Mouse (Mus musculus): ENCODE results near the gene Crebl2. TPM values are rescaled to one million over a fixed set of nuclear protein-coding genes. Genes with fewer than 3 reads are reported as not detected.

Gene Crebl2
- polyA plus RNA-seq, 1 experiment from 2014 or later: 3.5 TPM

DNA sequence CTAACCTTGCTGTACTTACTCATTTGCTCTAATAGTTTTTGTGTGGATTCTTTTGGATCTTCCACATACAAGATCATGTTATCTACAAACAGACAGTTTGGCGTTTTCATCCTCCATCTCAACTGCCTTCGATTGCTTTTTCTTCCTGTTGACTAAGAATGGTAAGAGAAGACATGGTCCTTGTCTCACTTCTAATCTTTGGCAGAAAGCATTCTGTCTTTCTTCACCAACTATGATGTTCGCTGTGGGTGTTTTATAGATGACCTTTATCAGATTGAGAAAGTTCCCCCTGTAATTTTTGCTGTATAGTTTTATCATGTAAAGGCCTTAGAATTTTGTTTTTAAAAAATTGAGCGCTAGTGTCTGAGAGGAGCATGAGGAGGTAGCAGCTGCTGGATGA is 8.2 kb downstream of the Crebl2 start:
- 87% methylated on average over 4 of the region's 4 CpGs for WGBS
- no peaks in the 10 kb centered on the region for H3K4me1 ChIP-seq (ENCODE audit: control insufficient read depth, insufficient read depth, low read length)
- no peak overlapping the region for H3K27ac ChIP-seq (ENCODE audit: low read length)
- no peaks in the 10 kb centered on the region for H3K36me3 ChIP-seq (ENCODE audit: control insufficient read depth, insufficient read depth, low read length)
- H3K9me3 ChIP-seq (ENCODE audit: control insufficient read depth, low read depth, low read length): no peaks in the 10 kb centered on the region
- H3K4me2 ChIP-seq (replicated peaks; ENCODE audit: low read depth, low read length): no peak overlapping the region
- H3K9ac ChIP-seq (replicated peaks; ENCODE audit: low read depth, low read length): no peak overlapping the region
- no peaks in the 10 kb centered on the region for H3K27me3 ChIP-seq (ENCODE audit: control insufficient read depth, insufficient read depth, low read length)
- no peak overlapping the region for H3K4me3 ChIP-seq (ENCODE audit: low read depth, low read length)
- ATAC-seq (ENCODE audit: insufficient number of reproducible peaks, insufficient read depth, low FRiP score, low read depth): no peak

DNA sequence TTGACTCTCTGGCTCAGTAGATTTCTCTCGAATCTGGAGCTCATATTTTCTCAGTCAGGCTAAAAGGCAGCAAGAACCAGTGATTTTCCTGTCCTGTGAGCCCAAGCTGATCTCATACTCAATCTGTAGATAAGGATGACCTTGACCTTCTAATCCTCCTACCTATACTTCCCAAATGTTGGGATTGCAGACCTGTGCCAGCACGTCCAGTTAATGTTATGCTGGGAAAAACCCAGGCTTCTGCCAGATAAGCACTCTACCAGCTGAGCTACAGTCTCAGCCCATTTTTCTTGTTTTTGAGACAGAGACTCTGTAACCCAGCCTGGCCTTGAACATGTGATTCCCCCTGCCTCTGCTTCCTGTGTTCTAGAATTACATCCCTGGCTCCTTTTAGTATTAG is 10.4 kb downstream of the Crebl2 start:
- H3K36me3 ChIP-seq (ENCODE audit: control insufficient read depth, insufficient read depth, low read length): no peaks in the 10 kb centered on the region
- no peak for ATAC-seq (ENCODE audit: insufficient number of reproducible peaks, insufficient read depth, low FRiP score, low read depth)
- H3K4me1 ChIP-seq (ENCODE audit: control insufficient read depth, insufficient read depth, low read length): no peaks in the 10 kb centered on the region
- H3K4me3 ChIP-seq (ENCODE audit: low read depth, low read length): no peak overlapping the region
- WGBS: 66% methylated on average over 2 of the region's 2 CpGs
- no peak overlapping the region for H3K4me2 ChIP-seq (replicated peaks; ENCODE audit: low read depth, low read length)
- H3K9ac ChIP-seq (replicated peaks; ENCODE audit: low read depth, low read length): no peak overlapping the region
- H3K9me3 ChIP-seq (ENCODE audit: control insufficient read depth, low read depth, low read length): no peaks in the 10 kb centered on the region
- H3K27ac ChIP-seq (ENCODE audit: low read length): no peak overlapping the region
- no peaks in the 10 kb centered on the region for H3K27me3 ChIP-seq (ENCODE audit: control insufficient read depth, insufficient read depth, low read length)

DNA sequence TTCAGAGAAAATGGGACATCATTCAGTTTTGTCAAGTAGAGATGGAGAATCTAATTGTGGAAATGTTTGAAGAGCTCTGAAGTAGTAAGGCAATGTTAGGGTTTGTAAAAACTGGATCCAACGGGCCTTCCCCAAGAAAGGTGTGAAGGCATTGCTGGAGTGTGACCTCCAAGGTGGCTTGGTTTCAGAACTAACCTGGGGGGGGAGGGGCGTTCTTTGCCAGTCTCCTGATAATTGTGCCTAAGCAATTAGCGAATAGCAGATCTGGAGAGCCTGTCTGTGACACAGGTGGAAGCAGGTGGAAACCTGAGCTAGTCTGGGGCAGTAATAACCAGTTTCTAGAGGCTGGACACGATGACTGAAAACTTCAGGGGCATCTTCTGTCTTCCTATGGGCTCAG is 15.8 kb downstream of the Crebl2 start:
- WGBS: 78% methylated on average over 4 of the region's 4 CpGs
- ATAC-seq (ENCODE audit: insufficient number of reproducible peaks, insufficient read depth, low FRiP score, low read depth): no peak
- H3K4me1 ChIP-seq (ENCODE audit: control insufficient read depth, insufficient read depth, low read length): no peaks in the 10 kb centered on the region

DNA sequence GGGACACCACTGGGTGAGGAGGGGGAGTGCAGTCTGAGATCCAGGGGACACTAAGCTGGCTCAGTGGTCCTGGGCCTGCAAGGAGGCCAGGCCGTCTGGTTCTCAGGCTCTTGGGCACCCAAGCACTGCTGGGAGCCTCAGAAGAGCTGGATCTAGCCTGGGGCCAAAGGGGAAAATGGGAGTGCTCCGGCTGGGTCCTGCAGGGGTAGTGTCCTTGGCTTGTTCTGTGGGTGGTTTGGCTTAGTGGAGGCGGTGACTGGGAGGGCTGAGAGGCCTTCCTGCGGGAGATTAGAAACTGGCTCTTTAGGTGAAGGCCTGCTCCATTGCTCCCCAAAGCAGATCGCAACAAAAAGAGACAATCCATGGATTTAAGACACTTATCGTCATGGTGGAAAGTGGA is 16.4 kb downstream of the Crebl2 start:
- no peaks in the 10 kb centered on the region for H3K36me3 ChIP-seq (ENCODE audit: control insufficient read depth, insufficient read depth, low read length)
- no peaks in the 10 kb centered on the region for H3K4me1 ChIP-seq (ENCODE audit: control insufficient read depth, insufficient read depth, low read length)
- 84% methylated on average over 6 of the region's 6 CpGs for WGBS
- H3K4me2 ChIP-seq (replicated peaks; ENCODE audit: low read depth, low read length): no peak overlapping the region
- no peak overlapping the region for H3K4me3 ChIP-seq (ENCODE audit: low read depth, low read length)
- no peak for ATAC-seq (ENCODE audit: insufficient number of reproducible peaks, insufficient read depth, low FRiP score, low read depth)
- no peak overlapping the region for H3K9ac ChIP-seq (replicated peaks; ENCODE audit: low read depth, low read length)
- no peaks in the 10 kb centered on the region for H3K9me3 ChIP-seq (ENCODE audit: control insufficient read depth, low read depth, low read length)
- no peaks in the 10 kb centered on the region for H3K27me3 ChIP-seq (ENCODE audit: control insufficient read depth, insufficient read depth, low read length)
- H3K27ac ChIP-seq (ENCODE audit: low read length): no peak overlapping the region

More for the DNA sequence above, 15.8 kb downstream of the Crebl2 start:
- H3K27ac ChIP-seq (ENCODE audit: low read length): no peak overlapping the region
- no peak overlapping the region for H3K4me2 ChIP-seq (replicated peaks; ENCODE audit: low read depth, low read length)
- no peaks in the 10 kb centered on the region for H3K9me3 ChIP-seq (ENCODE audit: control insufficient read depth, low read depth, low read length)
- no peaks in the 10 kb centered on the region for H3K36me3 ChIP-seq (ENCODE audit: control insufficient read depth, insufficient read depth, low read length)
- H3K4me3 ChIP-seq (ENCODE audit: low read depth, low read length): no peak overlapping the region
- H3K27me3 ChIP-seq (ENCODE audit: control insufficient read depth, insufficient read depth, low read length): no peaks in the 10 kb centered on the region
- no peak overlapping the region for H3K9ac ChIP-seq (replicated peaks; ENCODE audit: low read depth, low read length)

DNA sequence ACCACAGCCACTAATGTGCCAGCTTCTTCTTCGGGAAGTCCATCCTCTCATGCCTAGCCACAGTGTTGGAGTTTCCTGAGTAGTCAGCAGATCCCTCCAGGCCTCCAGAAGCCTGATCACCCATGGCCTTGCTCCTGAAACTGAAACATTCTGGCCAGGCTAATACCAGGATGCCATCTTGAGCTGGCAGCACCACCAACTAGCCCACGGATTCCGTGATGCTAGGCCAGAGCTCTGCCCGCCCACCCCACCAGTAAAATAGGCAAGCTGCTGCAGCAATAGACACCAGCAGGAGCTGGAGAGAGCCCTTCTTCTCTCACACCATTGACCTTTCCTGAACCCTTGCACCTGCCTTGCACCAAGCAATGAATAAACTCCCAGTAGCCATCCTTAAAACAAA is 17.6 kb downstream of the Crebl2 start:
- 92% methylated on average over 4 of the region's 4 CpGs for WGBS
- H3K27ac ChIP-seq (ENCODE audit: low read length): no peak overlapping the region
- no peak overlapping the region for H3K4me3 ChIP-seq (ENCODE audit: low read depth, low read length)
- no peak overlapping the region for H3K4me2 ChIP-seq (replicated peaks; ENCODE audit: low read depth, low read length)
- no peak for ATAC-seq (ENCODE audit: insufficient number of reproducible peaks, insufficient read depth, low FRiP score, low read depth)
- H3K27me3 ChIP-seq (ENCODE audit: control insufficient read depth, insufficient read depth, low read length): no peaks in the 10 kb centered on the region
- no peaks in the 10 kb centered on the region for H3K4me1 ChIP-seq (ENCODE audit: control insufficient read depth, insufficient read depth, low read length)
- H3K9me3 ChIP-seq (ENCODE audit: control insufficient read depth, low read depth, low read length): no peaks in the 10 kb centered on the region
- no peaks in the 10 kb centered on the region for H3K36me3 ChIP-seq (ENCODE audit: control insufficient read depth, insufficient read depth, low read length)
- H3K9ac ChIP-seq (replicated peaks; ENCODE audit: low read depth, low read length): no peak overlapping the region

DNA sequence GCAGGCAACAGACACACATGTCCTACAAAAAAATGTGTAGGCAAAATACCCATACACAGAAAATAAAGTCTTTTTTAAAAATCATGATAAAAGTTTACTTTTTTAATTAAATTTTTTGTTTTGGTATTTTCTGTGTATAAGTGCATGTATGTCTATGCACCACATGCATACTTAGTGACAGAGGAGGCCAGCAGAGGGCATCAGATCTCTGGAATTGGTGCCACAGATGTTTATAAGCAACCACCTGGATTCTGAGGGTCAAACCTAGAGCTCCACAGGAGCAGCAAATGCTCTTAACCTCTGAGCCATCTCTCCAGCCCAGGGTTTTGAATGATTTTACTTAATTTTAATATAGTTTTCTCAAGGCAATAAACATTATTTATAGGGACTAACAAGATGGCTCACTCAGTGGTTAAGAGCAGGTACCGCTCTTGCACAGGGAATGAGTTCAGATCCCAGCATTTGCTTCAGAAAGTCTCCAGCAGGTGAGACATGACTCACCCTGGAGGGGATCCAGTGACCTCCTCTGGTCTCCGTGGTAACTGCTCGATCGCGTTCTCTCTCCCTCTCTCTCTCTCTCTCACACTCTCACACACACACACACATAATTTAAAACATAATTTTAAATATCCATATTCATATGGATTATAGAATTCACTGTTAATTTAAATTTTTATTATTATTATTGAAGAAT is 18.4 kb downstream of the Crebl2 start:
- Histone ChIP-seq H3K27ac (ENCODE audit: low read length) (no peak overlapping the region), H3K9me3 (ENCODE audit: control insufficient read depth, low read depth, low read length) (no peaks in the 10 kb centered on the region), H3K4me2 (replicated peaks; ENCODE audit: low read depth, low read length) (no peak overlapping the region), H3K27me3 (ENCODE audit: control insufficient read depth, insufficient read depth, low read length) (no peaks in the 10 kb centered on the region), H3K9ac (replicated peaks; ENCODE audit: low read depth, low read length) (no peak overlapping the region), H3K4me1 (ENCODE audit: control insufficient read depth, insufficient read depth, low read length) (no peaks in the 10 kb centered on the region), H3K36me3 (ENCODE audit: control insufficient read depth, insufficient read depth, low read length) (no peaks in the 10 kb centered on the region), H3K4me3 (ENCODE audit: low read depth, low read length) (no peak overlapping the region)
- WGBS: 73% methylated on average over 5 of the region's 5 CpGs
- no peak for ATAC-seq (ENCODE audit: insufficient number of reproducible peaks, insufficient read depth, low FRiP score, low read depth)

DNA sequence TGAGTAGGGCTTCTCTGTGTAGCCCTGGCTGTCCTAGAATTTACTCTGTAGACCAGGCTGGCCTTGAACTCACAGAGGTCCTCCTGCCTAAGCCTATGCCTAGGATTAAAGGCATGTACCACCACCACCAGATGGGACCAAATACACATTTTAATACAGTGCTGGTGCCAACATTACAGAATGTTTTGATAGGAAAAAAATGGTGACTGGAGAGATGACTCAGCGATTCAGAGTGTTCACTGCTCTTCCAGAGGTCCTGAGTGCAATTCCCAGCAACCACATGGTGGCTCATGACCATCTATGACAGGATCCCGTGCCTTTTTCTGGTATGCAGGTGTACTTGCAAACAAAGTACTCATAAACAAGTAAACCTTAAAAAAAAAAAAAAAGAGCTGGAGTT is 19.5 kb downstream of the Crebl2 start:
- Histone ChIP-seq H3K4me2 (replicated peaks; ENCODE audit: low read depth, low read length) (no peak overlapping the region), H3K27me3 (ENCODE audit: control insufficient read depth, insufficient read depth, low read length) (no peaks in the 10 kb centered on the region), H3K36me3 (ENCODE audit: control insufficient read depth, insufficient read depth, low read length) (no peaks in the 10 kb centered on the region), H3K4me3 (ENCODE audit: low read depth, low read length) (no peak overlapping the region), H3K4me1 (ENCODE audit: control insufficient read depth, insufficient read depth, low read length) (no peaks in the 10 kb centered on the region), H3K27ac (ENCODE audit: low read length) (no peak overlapping the region), H3K9me3 (ENCODE audit: control insufficient read depth, low read depth, low read length) (no peaks in the 10 kb centered on the region), H3K9ac (replicated peaks; ENCODE audit: low read depth, low read length) (no peak overlapping the region)
- 81% methylated on average over 2 of the region's 2 CpGs for WGBS
- no peak for ATAC-seq (ENCODE audit: insufficient number of reproducible peaks, insufficient read depth, low FRiP score, low read depth)

DNA sequence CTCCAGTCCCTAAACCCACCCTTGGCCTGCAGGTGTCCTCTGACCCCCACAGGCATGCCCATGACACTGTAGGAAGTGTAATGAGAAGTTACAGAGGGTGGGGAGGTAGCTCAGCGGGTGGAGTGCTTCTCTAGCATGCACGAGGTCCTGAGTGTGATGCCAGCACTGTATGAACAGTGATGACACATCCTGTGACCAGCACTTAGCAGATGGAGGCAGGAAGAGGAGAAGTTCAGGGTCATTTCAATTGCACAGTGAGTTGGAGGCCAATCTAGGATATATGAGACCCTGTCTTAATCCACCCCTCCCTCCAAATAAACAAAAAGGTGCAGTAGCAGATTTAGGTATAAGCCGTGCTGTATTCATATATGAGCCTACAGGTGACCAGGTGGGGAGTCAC is 20.0 kb downstream of the Crebl2 start:
- WGBS: 64% methylated on average over 3 of the region's 3 CpGs
- no peak overlapping the region for H3K4me3 ChIP-seq (ENCODE audit: low read depth, low read length)
- H3K9me3 ChIP-seq (ENCODE audit: control insufficient read depth, low read depth, low read length): no peaks in the 10 kb centered on the region
- no peaks in the 10 kb centered on the region for H3K4me1 ChIP-seq (ENCODE audit: control insufficient read depth, insufficient read depth, low read length)
- H3K9ac ChIP-seq (replicated peaks; ENCODE audit: low read depth, low read length): no peak overlapping the region
- ATAC-seq (ENCODE audit: insufficient number of reproducible peaks, insufficient read depth, low FRiP score, low read depth): no peak
- H3K27me3 ChIP-seq (ENCODE audit: control insufficient read depth, insufficient read depth, low read length): no peaks in the 10 kb centered on the region
- H3K36me3 ChIP-seq (ENCODE audit: control insufficient read depth, insufficient read depth, low read length): no peaks in the 10 kb centered on the region
- H3K4me2 ChIP-seq (replicated peaks; ENCODE audit: low read depth, low read length): no peak overlapping the region
- H3K27ac ChIP-seq (ENCODE audit: low read length): no peak overlapping the region

DNA sequence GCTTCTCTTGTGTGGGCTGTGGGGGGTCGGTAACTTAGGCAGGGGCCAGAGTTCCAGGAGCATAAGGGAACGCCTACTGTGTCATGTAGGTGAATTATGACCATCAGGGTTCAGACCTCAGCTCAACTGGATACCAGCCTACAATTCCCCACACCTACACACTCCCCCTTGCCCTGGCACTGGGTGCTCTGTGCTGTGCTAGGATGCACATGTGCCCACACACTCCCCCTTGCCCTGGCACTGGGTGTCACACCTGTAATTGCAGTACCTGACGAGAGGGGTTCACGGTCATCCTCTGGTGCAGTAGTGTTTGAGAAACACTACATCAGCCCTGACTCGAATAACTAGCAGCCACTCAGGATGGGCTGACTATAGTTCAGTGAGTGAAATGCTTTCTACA is 24.8 kb downstream of the Crebl2 start:
- ATAC-seq (ENCODE audit: insufficient number of reproducible peaks, insufficient read depth, low FRiP score, low read depth): no peak
- Histone ChIP-seq H3K4me1 (ENCODE audit: control insufficient read depth, insufficient read depth, low read length) (no peaks in the 10 kb centered on the region), H3K27me3 (ENCODE audit: control insufficient read depth, insufficient read depth, low read length) (no peaks in the 10 kb centered on the region), H3K36me3 (ENCODE audit: control insufficient read depth, insufficient read depth, low read length) (no peaks in the 10 kb centered on the region), H3K4me3 (ENCODE audit: low read depth, low read length) (no peak overlapping the region), H3K27ac (ENCODE audit: low read length) (no peak overlapping the region), H3K9me3 (ENCODE audit: control insufficient read depth, low read depth, low read length) (no peaks in the 10 kb centered on the region), H3K4me2 (replicated peaks; ENCODE audit: low read depth, low read length) (no peak overlapping the region), H3K9ac (replicated peaks; ENCODE audit: low read depth, low read length) (no peak overlapping the region)
- 71% methylated on average over 5 of the region's 5 CpGs for WGBS

Measured in stomach, embryonic 14.5 days (tissue).